Mouse (Mus musculus) erythroblast, embryonic 14.5 days (primary cell): ENCODE measurements around the gene Ehd1. TPM values are rescaled to one million over a fixed set of nuclear protein-coding genes. Genes with fewer than 3 reads are reported as not detected.

Experiments
- H3K27me3 ChIP-seq: 2 replicates; pipeline ENCODE4 v1.6.1; 2012; ENCODE audit warnings: inconsistent platforms; ENCODE audit not compliant: control insufficient read depth
- H3K36me3 ChIP-seq: 2 replicates; pipeline ENCODE4 v1.6.1; 2012; ENCODE audit warnings: mild to moderate bottlenecking, inconsistent platforms; ENCODE audit not compliant: control insufficient read depth
- H3K4me1 ChIP-seq: 2 replicates; pipeline ENCODE4 v1.6.1; 2012; ENCODE audit warnings: inconsistent platforms; ENCODE audit not compliant: control insufficient read depth
- H3K4me3 ChIP-seq: replicated peaks from 2 replicates; pipeline ENCODE3; 2012; ENCODE audit warnings: moderate library complexity, mild to moderate bottlenecking, inconsistent platforms
- H3K9me3 ChIP-seq: 2 replicates; pipeline ENCODE4 v1.6.1; 2012; ENCODE audit warnings: low read length, inconsistent platforms, mixed read lengths; ENCODE audit not compliant: control insufficient read depth
- GATA1 ChIP-seq: IDR thresholded peaks from 2 replicates; pipeline ENCODE4 v1.6.1; 2012; ENCODE audit warnings: low read length, inconsistent platforms, mixed read lengths
- TAL1 ChIP-seq: IDR thresholded peaks from 3 replicates; pipeline ENCODE4 v1.6.1; 2012; ENCODE audit warnings: low read length, inconsistent platforms, mixed read lengths
- polyA plus RNA-seq: library from polyadenylated mRNA; stranded (reverse); fragments of >175 nt; gene quantifications from 2 replicates; pipeline ENCODE4 v1.2.3, GENCODE M21; 2012

The Ehd1 gene
- polyA plus RNA-seq, result 31.6 and 32.9 TPM in 2 replicates

GRCm38 (mm10) chr19:6276426-6277421, at the start of gene Ehd1:
Gene Ehd1 (plus strand): TSS chr19:6276725.
- peaks cover 77% of the 10 kb centered on the region for H3K4me1 ChIP-seq

GRCm38 (mm10) chr19:6226763-6227162, 49.8 kb upstream of the Ehd1 start:
- H3K9me3 ChIP-seq, result no peaks in the 10 kb centered on the region
- H3K36me3 ChIP-seq, result peaks cover 21% of the 10 kb centered on the region
- TF ChIP-seq TAL1, result no peak
- no peak for TF ChIP-seq GATA1
- H3K27me3 ChIP-seq, result no peaks in the 10 kb centered on the region
- H3K4me1 ChIP-seq, result peaks cover 9% of the 10 kb centered on the region
- no peak overlapping the region for H3K4me3 ChIP-seq

More at GRCm38 (mm10) chr19:6276426-6277421, at the start of gene Ehd1:
- H3K27me3 ChIP-seq, result no peaks in the 10 kb centered on the region
- H3K36me3 ChIP-seq, result peaks cover 37% of the 10 kb centered on the region
- peak within 1 kb of the TSS; percentile 74 for H3K4me3 ChIP-seq
- TF ChIP-seq TAL1, result no peak
- H3K9me3 ChIP-seq, result no peaks in the 10 kb centered on the region

- no peak for TF ChIP-seq GATA1
- no peak for TF ChIP-seq TAL1
- H3K9me3 ChIP-seq, result no peaks in the 10 kb centered on the region
- no peak overlapping the region for H3K4me3 ChIP-seq
- peaks cover 9% of the 10 kb centered on the region for H3K4me1 ChIP-seq
- peaks cover 25% of the 10 kb centered on the region for H3K36me3 ChIP-seq
- H3K27me3 ChIP-seq, result no peaks in the 10 kb centered on the region
Observed at GRCm38 (mm10) chr19:6227864-6228263, 48.7 kb upstream of the Ehd1 start.

- no peak for TF ChIP-seq GATA1
- no peak for TF ChIP-seq TAL1
- H3K4me1 ChIP-seq, result peaks cover 31% of the 10 kb centered on the region
- H3K36me3 ChIP-seq, result peaks cover 28% of the 10 kb centered on the region
- no peaks in the 10 kb centered on the region for H3K27me3 ChIP-seq
- H3K4me3 ChIP-seq, result no peak overlapping the region
- no peaks in the 10 kb centered on the region for H3K9me3 ChIP-seq
Observed at GRCm38 (mm10) chr19:6230411-6230810, 46.1 kb upstream of the Ehd1 start.

GRCm38 (mm10) chr19:6231036-6231435, 45.5 kb upstream of the Ehd1 start:
- peaks cover 36% of the 10 kb centered on the region for H3K4me1 ChIP-seq
- no peaks in the 10 kb centered on the region for H3K27me3 ChIP-seq
- no peak for TF ChIP-seq GATA1
- TF ChIP-seq TAL1, result no peak
- H3K9me3 ChIP-seq, result no peaks in the 10 kb centered on the region
- no peak overlapping the region for H3K4me3 ChIP-seq
- H3K36me3 ChIP-seq, result peaks cover 28% of the 10 kb centered on the region

GRCm38 (mm10) chr19:6233647-6234046, 42.9 kb upstream of the Ehd1 start:
- H3K36me3 ChIP-seq, result peaks cover 20% of the 10 kb centered on the region
- H3K9me3 ChIP-seq, result no peaks in the 10 kb centered on the region
- peaks cover 51% of the 10 kb centered on the region for H3K4me1 ChIP-seq
- no peaks in the 10 kb centered on the region for H3K27me3 ChIP-seq
- TF ChIP-seq GATA1, result no peak
- no peak for TF ChIP-seq TAL1
- H3K4me3 ChIP-seq, result no peak overlapping the region

- Histone ChIP-seq H3K27me3 (no peaks in the 10 kb centered on the region), H3K4me1 (peaks cover 59% of the 10 kb centered on the region), H3K4me3 (peak overlapping the region; percentile 82), H3K36me3 (peaks cover 17% of the 10 kb centered on the region), H3K9me3 (no peaks in the 10 kb centered on the region)
- no peak for TF ChIP-seq GATA1
- no peak; the same call in 2 of the 3 replicates for TF ChIP-seq TAL1
Observed at GRCm38 (mm10) chr19:6234337-6235083, 42.0 kb upstream of the Ehd1 start.

GRCm38 (mm10) chr19:6235084-6236052, 41.2 kb upstream of the Ehd1 start, which contains the start of gene Ppp2r5b:
Gene Ppp2r5b (minus strand): TSS chr19:6235872.
- peak within 1 kb of the TSS; percentile 82 for H3K4me3 ChIP-seq
- no peaks in the 10 kb centered on the region for H3K9me3 ChIP-seq
- TF ChIP-seq TAL1 (no peak), GATA1 (no peak)
- H3K4me1 ChIP-seq, result peaks cover 68% of the 10 kb centered on the region
- no peaks in the 10 kb centered on the region for H3K27me3 ChIP-seq
- H3K36me3 ChIP-seq, result peaks cover 11% of the 10 kb centered on the region
